Mouse (Mus musculus) E14TG2a.4 (cell line): ENCODE measurements around the gene Mecp2.
A peak's percentile ranks its signal among the peaks of the same experiment; 100 is the strongest.
"Not testable (repeated sequence)": the region's sequence is repeated elsewhere in the genome, so short reads cannot be mapped to it uniquely, and the experiment has no call there.

ENCODE experiments used
- H3K27me3 ChIP-seq: 2 replicates; pipeline ENCODE4 v1.6.1; 2014; ENCODE audit warnings: low read length, control low read depth; ENCODE audit not compliant: insufficient read depth
- H3K36me3 ChIP-seq: 2 replicates; pipeline ENCODE4 v1.6.1; 2014; ENCODE audit warnings: low read length, control low read depth; ENCODE audit not compliant: insufficient read depth
- H3K4me1 ChIP-seq: replicated peaks from 2 replicates; pipeline ENCODE4 v1.6.1; 2014; ENCODE audit warnings: low read depth, low read length, control low read depth
- H3K4me3 ChIP-seq: replicated peaks from 2 replicates; pipeline ENCODE4 v1.5.1; 2014; ENCODE audit warnings: mild to moderate bottlenecking, low read length
- H3K9me3 ChIP-seq: 2 replicates; pipeline ENCODE4 v1.6.1; 2014; ENCODE audit warnings: low read length, control low read depth
- CTCF ChIP-seq: conservative IDR thresholded peaks from 2 replicates; pipeline ENCODE4 v1.5.1; 2014; ENCODE audit warnings: low read length
- NANOG ChIP-seq: IDR thresholded peaks from 2 replicates; pipeline ENCODE4 v1.6.1; 2014; ENCODE audit warnings: borderline replicate concordance, low read length, mixed read lengths
- POU5F1 ChIP-seq: IDR thresholded peaks from 2 replicates; pipeline ENCODE4 v1.6.1; 2014; ENCODE audit warnings: low read length, borderline replicate concordance

Gene Mecp2

GRCm38 (mm10) chrX:74135263-74135662 lies at the start of gene Mecp2:
Gene Mecp2 (minus strand): TSS chrX:74135363.
- H3K4me3 ChIP-seq, H3K9me3 ChIP-seq, H3K36me3 ChIP-seq, H3K4me1 ChIP-seq, H3K27me3 ChIP-seq: not testable (repeated sequence)

GRCm38 (mm10) chrX:74176959-74177358 lies 41.8 kb upstream of the Mecp2 start, which contains the start of gene Tktl1:
Gene Tktl1 (plus strand): TSS chrX:74177259.
- H3K27me3 ChIP-seq, result no peaks in the 10 kb centered on the region
- no peak within 1 kb of the TSS for H3K4me3 ChIP-seq
- H3K9me3 ChIP-seq, result peaks cover 6% of the 10 kb centered on the region; the same call in 1 of the 2 replicates
- no peaks in the 10 kb centered on the region for H3K36me3 ChIP-seq
- no peaks in the 10 kb centered on the region for H3K4me1 ChIP-seq
- TF ChIP-seq CTCF, result no peak
- TF ChIP-seq POU5F1, result no peak
- no peak for TF ChIP-seq NANOG

GRCm38 (mm10) chrX:74167738-74168137 lies 32.6 kb upstream of the Mecp2 start, which contains the start of gene Tex28:
Gene Tex28 (minus strand): TSS chrX:74167838.
- no peak for TF ChIP-seq POU5F1
- no peak for TF ChIP-seq CTCF
- TF ChIP-seq NANOG, result no peak
- Histone ChIP-seq H3K4me1 (no peaks in the 10 kb centered on the region), H3K9me3 (no peaks in the 10 kb centered on the region), H3K36me3 (no peaks in the 10 kb centered on the region), H3K4me3 (no peak within 1 kb of the TSS), H3K27me3 (no peaks in the 10 kb centered on the region)

- TF ChIP-seq POU5F1 (no peak), CTCF (no peak), NANOG (no peak)
- no peaks in the 10 kb centered on the region for H3K4me1 ChIP-seq
Measured at GRCm38 (mm10) chrX:74127164-74127563, 8.0 kb downstream of the Mecp2 start, which contains the start of gene Opn1mw. Gene Opn1mw (plus strand): TSS chrX:74127464.

GRCm38 (mm10) chrX:74124975-74125374 lies 10.2 kb downstream of the Mecp2 start:
- Histone ChIP-seq H3K4me1 (no peaks in the 10 kb centered on the region), H3K9me3 (no peaks in the 10 kb centered on the region), H3K4me3 (no peak overlapping the region), H3K36me3 (no peaks in the 10 kb centered on the region), H3K27me3 (no peaks in the 10 kb centered on the region)
- TF ChIP-seq POU5F1, result no peak
- peak; percentile 46 for TF ChIP-seq CTCF

More at GRCm38 (mm10) chrX:74127164-74127563, 8.0 kb downstream of the Mecp2 start, which contains the start of gene Opn1mw:
- no peaks in the 10 kb centered on the region for H3K9me3 ChIP-seq
- H3K4me3 ChIP-seq, result no peak within 1 kb of the TSS
- H3K36me3 ChIP-seq, result no peaks in the 10 kb centered on the region
- H3K27me3 ChIP-seq, result no peaks in the 10 kb centered on the region

- no peaks in the 10 kb centered on the region for H3K27me3 ChIP-seq
- H3K4me3 ChIP-seq, result no peak overlapping the region
- H3K36me3 ChIP-seq, result no peaks in the 10 kb centered on the region
- no peaks in the 10 kb centered on the region for H3K4me1 ChIP-seq
- no peak for TF ChIP-seq NANOG
- peak; percentile 23; the same call in 1 of the 2 replicates for TF ChIP-seq CTCF
- no peak for TF ChIP-seq POU5F1
- H3K9me3 ChIP-seq, result no peaks in the 10 kb centered on the region
Measured at GRCm38 (mm10) chrX:74115511-74115910, 19.7 kb downstream of the Mecp2 start.

GRCm38 (mm10) chrX:74114036-74114435 lies 21.1 kb downstream of the Mecp2 start:
- H3K9me3 ChIP-seq, result no peaks in the 10 kb centered on the region
- H3K27me3 ChIP-seq, result no peaks in the 10 kb centered on the region
- H3K4me1 ChIP-seq, result no peaks in the 10 kb centered on the region
- H3K4me3 ChIP-seq, result no peak overlapping the region
- no peaks in the 10 kb centered on the region for H3K36me3 ChIP-seq
- TF ChIP-seq CTCF, result no peak

GRCm38 (mm10) chrX:74108747-74109146 lies 26.4 kb downstream of the Mecp2 start:
- no peaks in the 10 kb centered on the region for H3K36me3 ChIP-seq
- TF ChIP-seq CTCF, result no peak
- no peak for TF ChIP-seq POU5F1
- no peak for TF ChIP-seq NANOG
- no peaks in the 10 kb centered on the region for H3K4me1 ChIP-seq
- H3K9me3 ChIP-seq, result no peaks in the 10 kb centered on the region
- H3K27me3 ChIP-seq, result no peaks in the 10 kb centered on the region
- H3K4me3 ChIP-seq, result no peak overlapping the region

- TF ChIP-seq CTCF (no peak), POU5F1 (no peak), NANOG (no peak)
- H3K4me1 ChIP-seq, result no peaks in the 10 kb centered on the region
Measured at GRCm38 (mm10) chrX:74105916-74106315, 29.2 kb downstream of the Mecp2 start.

More at GRCm38 (mm10) chrX:74105916-74106315, 29.2 kb downstream of the Mecp2 start:
- Histone ChIP-seq H3K36me3 (no peaks in the 10 kb centered on the region), H3K27me3 (no peaks in the 10 kb centered on the region), H3K9me3 (no peaks in the 10 kb centered on the region), H3K4me3 (no peak overlapping the region)
